Mouse (Mus musculus) midbrain, embryonic 12.5 days (tissue): ENCODE results near the gene Cep350. TPM values are rescaled to one million over a fixed set of nuclear protein-coding genes. Genes with fewer than 3 reads are reported as not detected.

ENCODE experiments used
- ATAC-seq: fragments of 200-750 bp; cut with Nextera tagmentation; 2 replicates; pipeline ENCODE4 v1.8.0; 2017; ENCODE audit warnings: low read depth, moderate TSS enrichment, moderate library complexity; ENCODE audit not compliant: low FRiP score
- H3K27ac ChIP-seq: fragments of 300-500 bp; sonication (generic); replicated peaks from 2 replicates; pipeline ENCODE4 v1.5.1; 2016; ENCODE audit warnings: mild to moderate bottlenecking
- H3K27me3 ChIP-seq: fragments of 300-500 bp; sonication (generic); 2 replicates; pipeline ENCODE4 v1.6.1; 2016; ENCODE audit warnings: mild to moderate bottlenecking
- H3K36me3 ChIP-seq: fragments of 300-500 bp; sonication (generic); 2 replicates; pipeline ENCODE4 v1.6.1; 2016
- H3K4me1 ChIP-seq: fragments of 300-500 bp; sonication (generic); 2 replicates; pipeline ENCODE4 v1.6.1; 2016
- H3K4me2 ChIP-seq: fragments of 300-500 bp; sonication (generic); replicated peaks from 2 replicates; pipeline ENCODE4 v1.6.1; 2016; ENCODE audit warnings: mild to moderate bottlenecking, moderate library complexity
- H3K4me3 ChIP-seq: fragments of 300-500 bp; sonication (generic); 2 replicates; pipeline ENCODE4 v1.5.1; 2016; ENCODE audit warnings: mild to moderate bottlenecking
- H3K9ac ChIP-seq: fragments of 300-500 bp; sonication (generic); replicated peaks from 2 replicates; pipeline ENCODE4 v1.6.1; 2016; ENCODE audit warnings: mild to moderate bottlenecking, moderate library complexity
- H3K9me3 ChIP-seq: fragments of 300-500 bp; sonication (generic); 2 replicates; pipeline ENCODE4 v1.6.1; 2016; ENCODE audit warnings: mild to moderate bottlenecking
- WGBS: fragments of 180-500 bp; shearing (Covaris S2); methylation state at CpG from one replicate; pipeline ENCODE4 v1.1.7; 2016; 5-methylcytosine and 5-hydroxymethylcytosine counted together
- polyA plus RNA-seq: library from polyadenylated mRNA; unstranded; fragments of >200 nt; fragmentation: Nextera tagmentation; extraction: Ambion mirVana; gene quantifications from 2 replicates; pipeline ENCODE4 v1.2.1, GENCODE M21; 2016

The Cep350 gene
- polyA plus RNA-seq, 1 experiment from 2014 or later: 12.7 TPM

DNA sequence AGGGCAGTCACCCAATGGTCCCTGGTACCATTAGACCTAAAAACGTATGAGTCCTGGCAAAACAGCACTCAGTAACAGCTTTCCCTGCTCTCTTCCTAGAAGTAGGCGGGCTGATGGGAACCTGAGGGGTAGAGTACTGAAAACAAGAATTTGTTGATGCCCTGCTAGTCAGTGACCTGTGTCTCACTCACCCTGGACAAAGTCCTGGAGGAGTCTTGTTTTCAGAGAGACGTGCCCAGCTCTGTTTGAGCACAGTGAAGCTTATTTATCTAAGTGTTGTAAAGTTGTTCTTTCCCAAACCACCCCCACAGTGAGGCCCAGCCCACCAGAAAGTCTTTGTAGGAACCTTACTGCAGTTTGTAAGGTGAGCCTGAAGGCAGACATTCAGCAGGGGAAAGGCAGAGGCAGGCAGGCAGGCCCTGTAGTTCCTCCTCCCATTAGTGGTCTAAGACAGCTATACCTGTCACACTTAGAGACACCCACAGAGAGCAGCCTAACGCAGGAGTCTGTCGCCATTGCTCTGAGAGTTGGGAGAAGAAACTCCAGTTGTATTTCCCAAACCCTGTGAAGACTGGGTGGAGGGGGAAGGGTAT, 146.2 kb downstream of the Cep350 start:
- no peak for ATAC-seq
- no peaks in the 10 kb centered on the region for H3K36me3 ChIP-seq
- WGBS: 62% methylated on average over 5 of the region's 5 CpGs
- H3K4me1 ChIP-seq: no peaks in the 10 kb centered on the region
- H3K27ac ChIP-seq: no peak overlapping the region
- no peak overlapping the region for H3K4me3 ChIP-seq
- no peak overlapping the region for H3K4me2 ChIP-seq
- H3K27me3 ChIP-seq: no peaks in the 10 kb centered on the region
- H3K9ac ChIP-seq: no peak overlapping the region
- no peaks in the 10 kb centered on the region for H3K9me3 ChIP-seq

DNA sequence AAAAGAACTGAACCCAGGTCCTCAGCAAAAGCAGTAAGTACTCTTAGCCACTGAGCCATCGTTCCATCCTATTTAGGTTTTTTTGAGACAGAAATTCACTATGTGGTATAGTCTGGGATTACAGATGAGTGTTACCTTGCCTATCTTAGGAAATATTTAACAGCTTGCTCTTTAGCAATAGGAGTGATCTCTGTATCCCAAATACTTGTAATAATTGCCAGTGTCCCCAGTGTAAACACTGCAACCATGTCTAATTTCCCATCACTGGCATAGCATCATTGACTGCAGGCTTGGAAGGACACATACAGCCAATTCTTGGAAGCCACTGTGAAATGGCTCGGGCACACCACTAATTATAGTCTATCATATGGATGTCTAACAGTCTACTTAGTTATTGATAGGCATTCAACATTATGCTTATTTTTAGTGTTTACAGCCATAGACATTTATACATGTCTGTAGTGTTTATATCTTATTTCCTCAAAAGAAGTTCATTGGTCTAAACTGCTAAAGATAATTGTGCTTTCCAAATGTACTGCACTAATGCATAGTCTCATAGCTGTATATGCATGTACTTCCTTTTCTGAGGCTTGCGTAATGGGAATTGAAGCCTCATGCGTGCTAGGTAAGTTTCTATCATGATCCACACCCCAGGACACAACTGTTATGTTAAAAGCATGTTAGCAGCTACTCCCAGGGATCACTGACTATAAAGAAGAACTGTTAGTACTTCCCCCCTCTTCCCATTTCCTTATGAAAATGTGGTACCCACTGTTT, 146.9 kb downstream of the Cep350 start:
- Histone ChIP-seq H3K27me3 (no peaks in the 10 kb centered on the region), H3K4me3 (no peak overlapping the region), H3K4me2 (no peak overlapping the region), H3K9ac (no peak overlapping the region), H3K9me3 (no peaks in the 10 kb centered on the region), H3K27ac (no peak overlapping the region), H3K4me1 (no peaks in the 10 kb centered on the region), H3K36me3 (no peaks in the 10 kb centered on the region)
- WGBS: 84% methylated on average over 4 of the region's 4 CpGs
- no peak for ATAC-seq

DNA sequence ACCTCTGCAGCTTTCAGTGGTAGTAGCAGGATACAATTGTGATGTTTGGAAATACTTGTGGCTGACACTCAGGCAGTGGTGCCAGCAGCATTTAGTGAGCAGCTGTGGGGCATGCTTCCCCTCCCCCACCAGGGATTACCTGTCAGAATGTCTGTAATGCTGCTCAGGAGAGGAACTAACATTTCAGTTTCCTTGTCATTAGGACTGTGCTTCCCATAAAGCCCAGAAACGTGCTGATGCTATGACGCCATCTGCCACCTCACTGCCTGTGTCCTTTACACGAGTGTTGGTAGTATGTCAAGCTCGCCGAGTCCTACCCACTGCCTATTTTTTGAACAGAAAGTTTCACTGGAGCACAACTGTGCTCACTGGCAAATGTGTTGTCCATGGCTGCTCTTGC, 152.4 kb downstream of the Cep350 start:
- Histone ChIP-seq H3K9me3 (no peaks in the 10 kb centered on the region), H3K9ac (no peak overlapping the region), H3K27me3 (no peaks in the 10 kb centered on the region), H3K36me3 (no peaks in the 10 kb centered on the region), H3K4me3 (no peak overlapping the region), H3K27ac (no peak overlapping the region), H3K4me2 (no peak overlapping the region), H3K4me1 (no peaks in the 10 kb centered on the region)
- 95% methylated on average over 5 of the region's 5 CpGs for WGBS
- ATAC-seq: no peak

- Histone ChIP-seq H3K27ac (no peak overlapping the region), H3K9ac (no peak overlapping the region), H3K4me3 (no peak overlapping the region), H3K9me3 (no peaks in the 10 kb centered on the region), H3K4me1 (peaks cover 12% of the 10 kb centered on the region), H3K27me3 (peaks cover 7% of the 10 kb centered on the region; the same call in 1 of the 2 replicates), H3K36me3 (no peaks in the 10 kb centered on the region), H3K4me2 (no peak overlapping the region)
- 84% methylated on average over 2 of the region's 2 CpGs for WGBS
- no peak for ATAC-seq
These were observed 156.9 kb downstream of the Cep350 start for GRCm38 (mm10) chr1:155816167-155816566.

GRCm38 (mm10) chr1:155812581-155813499, 160.2 kb downstream of the Cep350 start, which contains the start of gene Qsox1:
Gene Qsox1 (minus strand): TSS chr1:155812889.
- peaks cover 7% of the 10 kb centered on the region; the same call in 1 of the 2 replicates for H3K27me3 ChIP-seq
- ATAC-seq: peak; percentile 97
- under 1% methylated on average over 63 of the region's 67 CpGs for WGBS
- peaks cover 22% of the 10 kb centered on the region for H3K4me1 ChIP-seq
- no peaks in the 10 kb centered on the region for H3K36me3 ChIP-seq
- H3K4me2 ChIP-seq: peak within 1 kb of the TSS; percentile 72
- peak within 1 kb of the TSS; percentile 69 for H3K4me3 ChIP-seq
- H3K9ac ChIP-seq: peak within 1 kb of the TSS; percentile 70
- no peaks in the 10 kb centered on the region for H3K9me3 ChIP-seq
- peak within 1 kb of the TSS; percentile 17; the same call in 1 of the 2 replicates for H3K27ac ChIP-seq

DNA sequence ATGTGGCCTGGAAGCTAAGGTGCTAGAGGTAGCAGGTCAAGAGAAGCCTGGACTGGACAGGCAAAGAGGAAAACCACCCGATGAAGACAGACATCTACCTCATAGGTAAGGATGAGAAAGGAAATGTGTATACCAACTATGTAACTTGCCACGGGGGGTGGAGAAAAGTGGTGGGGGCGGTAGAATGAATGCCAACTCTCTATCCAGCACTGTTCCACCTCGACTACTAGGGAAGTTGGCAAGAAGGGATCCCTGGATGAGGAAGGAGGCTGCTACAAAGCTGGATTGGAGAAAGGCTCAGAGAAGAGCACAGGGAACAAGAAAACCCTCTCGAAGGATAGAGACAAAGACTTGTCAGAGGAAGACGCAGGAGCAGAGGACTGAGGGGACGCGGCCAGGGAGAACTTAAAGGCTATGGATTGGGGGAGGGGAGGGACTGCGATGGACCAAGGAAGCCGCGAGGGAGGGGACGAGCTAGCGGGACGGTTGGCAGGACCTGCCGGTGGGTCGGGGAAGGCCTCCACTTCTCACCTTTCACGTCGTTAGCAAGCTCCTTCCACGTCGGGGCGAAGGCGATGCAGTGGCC, 161.0 kb downstream of the Cep350 start:
- Histone ChIP-seq H3K4me3 (peak overlapping the region; percentile 69), H3K27ac (peak overlapping the region; percentile 17; the same call in 1 of the 2 replicates), H3K4me2 (peak overlapping the region; percentile 72), H3K9me3 (no peaks in the 10 kb centered on the region), H3K4me1 (peaks cover 22% of the 10 kb centered on the region), H3K27me3 (peaks cover 7% of the 10 kb centered on the region; the same call in 1 of the 2 replicates), H3K36me3 (no peaks in the 10 kb centered on the region), H3K9ac (peak overlapping the region; percentile 70)
- WGBS: 4% methylated on average over 22 of the region's 22 CpGs
- no peak; the same call in 1 of the 2 replicates for ATAC-seq

GRCm38 (mm10) chr1:155810616-155811015, 162.4 kb downstream of the Cep350 start:
- Histone ChIP-seq H3K9me3 (no peaks in the 10 kb centered on the region), H3K27me3 (peaks cover 7% of the 10 kb centered on the region; the same call in 1 of the 2 replicates), H3K9ac (no peak overlapping the region), H3K27ac (no peak overlapping the region), H3K4me3 (no peak overlapping the region), H3K4me2 (0 out of 2 replicates have a peak overlapping the region, but pooled peaks have one; percentile 5), H3K4me1 (peaks cover 22% of the 10 kb centered on the region), H3K36me3 (no peaks in the 10 kb centered on the region)
- WGBS: 60% methylated on average over 7 of the region's 7 CpGs
- ATAC-seq: no peak

- Histone ChIP-seq H3K36me3 (no peaks in the 10 kb centered on the region), H3K4me2 (0 out of 2 replicates have a peak overlapping the region, but pooled peaks have one; percentile 5), H3K9ac (no peak overlapping the region), H3K27ac (no peak overlapping the region), H3K27me3 (peaks cover 7% of the 10 kb centered on the region; the same call in 1 of the 2 replicates), H3K9me3 (no peaks in the 10 kb centered on the region), H3K4me3 (no peak overlapping the region), H3K4me1 (peaks cover 22% of the 10 kb centered on the region)
- no peak for ATAC-seq
- WGBS: 65% methylated on average over 10 of the region's 10 CpGs
These were observed 163.2 kb downstream of the Cep350 start for GRCm38 (mm10) chr1:155809706-155810442.

GRCm38 (mm10) chr1:155808261-155808660, 164.8 kb downstream of the Cep350 start:
- 94% methylated on average over 4 of the region's 4 CpGs for WGBS
- Histone ChIP-seq H3K36me3 (no peaks in the 10 kb centered on the region), H3K9me3 (no peaks in the 10 kb centered on the region), H3K4me3 (no peak overlapping the region), H3K4me1 (peaks cover 21% of the 10 kb centered on the region), H3K4me2 (no peak overlapping the region), H3K27ac (no peak overlapping the region), H3K27me3 (peaks cover 1% of the 10 kb centered on the region; the same call in 1 of the 2 replicates), H3K9ac (no peak overlapping the region)
- no peak for ATAC-seq

DNA sequence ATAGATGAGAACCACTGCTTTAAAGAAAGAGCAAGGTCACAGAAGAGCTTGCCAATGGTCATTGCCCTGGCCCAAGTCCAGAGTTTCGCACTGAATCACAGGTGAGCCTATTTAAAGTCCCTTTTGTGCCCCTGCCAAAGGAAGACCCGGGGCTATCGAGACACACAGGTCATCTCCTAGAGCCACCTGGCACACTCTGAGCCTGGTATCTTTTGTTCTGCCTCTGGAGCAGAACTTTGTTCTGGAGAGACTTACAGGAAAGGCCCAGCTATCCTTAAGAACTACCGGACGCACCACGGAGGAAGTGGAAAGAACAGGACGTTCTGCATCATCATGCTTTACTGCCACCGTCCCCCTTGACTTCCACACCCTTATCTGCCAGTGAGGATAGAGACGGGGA, 167.4 kb downstream of the Cep350 start:
- no peak overlapping the region for H3K27ac ChIP-seq
- 92% methylated on average over 9 of the region's 9 CpGs for WGBS
- no peak overlapping the region for H3K9ac ChIP-seq
- no peak overlapping the region for H3K4me3 ChIP-seq
- H3K36me3 ChIP-seq: no peaks in the 10 kb centered on the region
- no peaks in the 10 kb centered on the region for H3K27me3 ChIP-seq
- H3K4me1 ChIP-seq: 0 out of 2 replicates have a peak, but pooled peaks cover 6% of the 10 kb centered on the region
- H3K4me2 ChIP-seq: no peak overlapping the region
- ATAC-seq: no peak
- H3K9me3 ChIP-seq: no peaks in the 10 kb centered on the region
